Comparison of ENCODE assay signal across 22 mouse cellular contexts in genomic region chr13:59499831-59500230, GRCm38 (mm10).
DNase-seq lines count a peak whose midpoint lies in the region; TF ChIP-seq lines count a peak whose summit lies in the region.
"Had no signal": no experiment of that assay in that cellular context is flagged by ENCODE, and none has a peak within 500 bp of the region (broad histone marks: within the 10 kb centered on the region; RNA-seq: fewer than 3 reads in every experiment).

No protein-coding gene starts in this region.

- no peak overlapping the region for H3K4me3 ChIP-seq in cerebellum, adult 2 months (replicated peaks; ENCODE audit: insufficient read depth, low read depth, low read length)
- no peak overlapping the region for H3K4me3 ChIP-seq in gastrocnemius, adult 2 months
- no peak overlapping the region for H3K4me3 ChIP-seq in left cerebral cortex, adult 2 months
- H3K4me3 ChIP-seq: embryonic facial prominence, embryonic 10.5 days; embryonic facial prominence, embryonic 13.5 days; erythroblast, embryonic 14.5 days; forebrain, embryonic 12.5 days; forebrain, embryonic 15.5 days; heart, embryonic 15.5 days had no signal

- 34% methylated on average over 6 of the region's 6 CpGs for WGBS in cerebellum, adult 2 months

- DNase-seq in cerebellum, adult 2 months, result peak in 1 of 2 experiments; percentile 75
- DNase-seq in cerebellum, postnatal 4 days (ENCODE audit: low spot score in 2 of 2), result no peak
- DNase-seq in gastrocnemius, adult 2 months, result no peak
- no peak for DNase-seq in gastrocnemius, postnatal 36 days
- DNase-seq in heart, adult 9 months (ENCODE audit: low spot score in 2 of 2), result peak; percentile 21 to 32
- DNase-seq in heart, postnatal 14 days, result no peak
- no peak for DNase-seq in left cerebral cortex, adult 2 months (ENCODE audit: extremely low spot score in 1 of 2, low spot score in 2 of 2)
- DNase-seq in left cerebral cortex, postnatal 4 days, result no peak
- DNase-seq: adrenal gland, adult 8-10 months; cerebellum, adult 11 months; cerebellum, adult 8-10 months; embryo, embryonic 11 days; gastrocnemius, postnatal 25 days; kidney, adult 18-20 months had no signal

- H3K27me3 ChIP-seq in cerebellum, adult 2 months (ENCODE audit: control insufficient read depth, insufficient read depth, low read length), result no peaks in the 10 kb centered on the region
- H3K27me3 ChIP-seq: embryonic facial prominence, embryonic 13.5 days; forebrain, embryonic 12.5 days; forebrain, embryonic 15.5 days; heart, embryonic 15.5 days had no signal

- H3K27ac ChIP-seq in cerebellum, adult 2 months (ENCODE audit: insufficient read depth, low read length), result peak overlapping the region; percentile 69
- peak overlapping the region; percentile 32; the same call in 1 of the 2 replicates for H3K27ac ChIP-seq in gastrocnemius, adult 2 months
- H3K27ac ChIP-seq in left cerebral cortex, adult 2 months, result peak overlapping the region; percentile 50
- H3K27ac ChIP-seq: embryonic facial prominence, embryonic 10.5 days; embryonic facial prominence, embryonic 13.5 days; forebrain, embryonic 12.5 days; forebrain, embryonic 15.5 days; heart, embryonic 15.5 days; hindbrain, embryonic 14.5 days; hindbrain, postnatal 0 days had no signal

- peaks cover 22% of the 10 kb centered on the region for H3K4me1 ChIP-seq in cerebellum, adult 2 months (ENCODE audit: control insufficient read depth, insufficient read depth, low read length)
- H3K4me1 ChIP-seq: forebrain, embryonic 15.5 days; heart, embryonic 15.5 days had no signal

- TF ChIP-seq POLR2A in cerebellum, adult 2 months (IDR thresholded peaks at IDR 0.05; ENCODE audit: borderline replicate concordance, insufficient read depth, low read length), result no peak

- no peak for TF ChIP-seq CTCF in cerebellum, adult 2 months (IDR thresholded peaks at IDR 0.05; ENCODE audit: borderline replicate concordance, insufficient read depth, low read depth, low read length)
- no peak for TF ChIP-seq CTCF in gastrocnemius, adult 2 months (IDR thresholded peaks at IDR 0.05)
- no peak for TF ChIP-seq CTCF in left cerebral cortex, adult 2 months (IDR thresholded peaks at IDR 0.05)

- intact Hi-C loops in gastrocnemius, adult 2 months (cut with DNase I), result no loop called here
- intact Hi-C loops in gastrocnemius, postnatal 36 days (cut with DNase I), result no loop called here
- intact Hi-C loops in heart, postnatal 14 days (cut with DNase I), result no loop called here
- intact Hi-C loops in left cerebral cortex, adult 2 months (cut with DNase I), result no loop called here
- intact Hi-C loops in left cerebral cortex, postnatal 4 days (cut with DNase I), result no loop called here

Comparison
In these comparisons a context has a peak if more than half of its experiments do, and no peak if none do; other contexts are left out.
1. DNase-seq: peak in heart, adult 9 months (2 of 2); none in cerebellum, postnatal 4 days (0 of 2), gastrocnemius, adult 2 months (single experiment), gastrocnemius, postnatal 36 days (0 of 2), heart, postnatal 14 days (0 of 2), left cerebral cortex, adult 2 months (0 of 2) and left cerebral cortex, postnatal 4 days (single experiment).
2. Peak in every context shown above with its lines, with median percentiles within 50 percentile points of each other: H3K27ac ChIP-seq.